Mouse (Mus musculus) heart, adult 9 months (tissue): ENCODE measurements around the gene Gm21627.
"Not testable (repeated sequence)": the region's sequence is repeated elsewhere in the genome, so short reads cannot be mapped to it uniquely, and the experiment has no call there.

Experiments
- DNase-seq, 2 experiments: peaks; one replicate each; pipeline ENCODE4 v3.0.0; 2022; ENCODE audit warnings: low spot score in 2 of 2

The Gm21627 gene

GRCm38 (mm10) chrY:63228127-63228526, at the start of gene Gm21627:
TSS of gene Gm21627 (plus strand) at chrY:63228427.
- DNase-seq, result not testable (repeated sequence)
